Mouse (Mus musculus) ES-E14 (cell line): ENCODE measurements around the gene Aqp2.

ENCODE experiments used
- CHD2 ChIP-seq: IDR thresholded peaks from 2 replicates; pipeline ENCODE4 v1.6.1; 2014; ENCODE audit warnings: mild to moderate bottlenecking, low read depth, low read length, inconsistent platforms
- MAFK ChIP-seq: IDR thresholded peaks from 2 replicates; pipeline ENCODE4 v1.6.1; 2014; ENCODE audit warnings: mild to moderate bottlenecking, low read depth, low read length, inconsistent platforms; ENCODE audit not compliant: insufficient read depth
- ZC3H11A ChIP-seq: IDR thresholded peaks from 2 replicates; pipeline ENCODE4 v1.6.1; 2012; ENCODE audit warnings: low read depth, mild to moderate bottlenecking, inconsistent platforms, low read length, borderline replicate concordance
- ZNF384 ChIP-seq: IDR thresholded peaks from 2 replicates; pipeline ENCODE4 v1.6.1; 2012; ENCODE audit warnings: low read depth, low read length, inconsistent platforms

- TF ChIP-seq ZNF384 (no peak), ZC3H11A (no peak), MAFK (no peak), CHD2 (no peak)
Observed at GRCm38 (mm10) chr15:99547732-99548131, 31.1 kb upstream of the Aqp2 start.
